Mouse (Mus musculus): Measurements from ENCODE around the gene Olfr688. TPM values are rescaled to one million over a fixed set of nuclear protein-coding genes. Genes with fewer than 3 reads are reported as not detected.

The Olfr688 gene
- total RNA-seq (2014; rRNA removed) (not detected in 2 replicates), polyA plus RNA-seq (2015; fragmentation: Nextera tagmentation; extraction: Ambion mirVana) (not detected in 2 replicates)

DNA sequence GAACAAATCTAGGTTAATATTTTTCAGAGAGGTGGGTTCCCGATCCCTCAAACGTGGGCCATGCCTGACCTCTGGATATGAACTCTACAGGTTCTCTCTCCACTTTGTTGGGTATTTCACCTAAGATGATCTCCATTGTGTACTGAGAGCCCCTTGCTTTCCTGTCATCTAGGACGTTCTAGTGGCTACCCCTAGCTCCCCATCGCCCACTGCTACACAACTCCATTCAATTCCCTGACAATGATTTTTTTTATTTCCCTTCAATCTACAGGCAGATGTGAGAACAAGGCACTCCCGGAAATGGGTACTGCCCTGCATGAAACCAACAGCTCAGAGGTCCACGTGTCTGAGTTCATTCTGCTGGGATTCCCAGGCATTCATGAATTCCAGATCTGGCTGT, at the start of gene Olfr688:
Gene Olfr688, plus strand, starts transcription at position 301 of the 400 bp plus-strand sequence.
- no peaks in the 10 kb centered on the region for H3K9me3 ChIP-seq (ENCODE audit: low read length)
- TF ChIP-seq CTCF (IDR thresholded peaks at IDR 0.05; ENCODE audit: low read depth) = no peak
- no peaks in the 10 kb centered on the region for H3K27me3 ChIP-seq (ENCODE audit: insufficient read depth, low read length)
- H3K4me1 ChIP-seq (ENCODE audit: insufficient read depth, low read length) = no peaks in the 10 kb centered on the region
- WGBS = 75% methylated on average over 6 of the region's 6 CpGs
- no peaks in the 10 kb centered on the region for H3K36me3 ChIP-seq (ENCODE audit: insufficient read depth, low read length)
- no peak within 1 kb of the TSS for H3K4me2 ChIP-seq (ENCODE audit: low read depth, low read length)
- ATAC-seq (no peak), DNase-seq (ENCODE audit: low spot score) (no peak)
- no peak within 1 kb of the TSS for H3K9ac ChIP-seq (replicated peaks; ENCODE audit: low read length)
- H3K4me3 ChIP-seq (ENCODE audit: low read length) = no peak within 1 kb of the TSS
- H3K27ac ChIP-seq = no peak within 1 kb of the TSS

DNA sequence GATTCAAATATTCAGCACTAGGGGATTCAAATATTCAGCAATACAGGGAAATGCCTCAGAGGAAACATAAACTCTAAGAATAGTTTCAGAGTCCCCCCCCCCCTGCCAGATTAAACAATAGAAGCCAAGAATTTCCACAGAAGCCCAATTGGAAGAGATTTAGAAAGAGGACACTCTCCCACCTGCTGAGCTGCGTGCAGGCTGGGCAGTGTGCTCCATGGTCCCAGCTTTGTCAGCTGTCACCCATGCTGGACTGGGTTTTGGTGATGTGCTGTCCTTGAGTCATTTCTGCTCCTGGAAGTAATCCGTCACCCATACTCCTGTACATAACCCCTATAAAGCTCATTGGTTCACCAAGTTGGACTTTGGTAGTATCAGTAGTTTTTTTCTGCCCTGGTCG, 40.2 kb upstream of the Olfr688 start:
- WGBS = 83% methylated on average over 3 of the region's 3 CpGs
- no peak for TF ChIP-seq CTCF (IDR thresholded peaks at IDR 0.05; ENCODE audit: low read depth)
- no peaks in the 10 kb centered on the region for H3K4me1 ChIP-seq (ENCODE audit: insufficient read depth, low read length)
- H3K4me2 ChIP-seq (ENCODE audit: low read depth, low read length) = no peak overlapping the region
- ATAC-seq (no peak), DNase-seq (ENCODE audit: low spot score) (no peak)
- no peak overlapping the region for H3K4me3 ChIP-seq (ENCODE audit: low read length)
- H3K9me3 ChIP-seq (ENCODE audit: low read length) = no peaks in the 10 kb centered on the region
- H3K36me3 ChIP-seq (ENCODE audit: insufficient read depth, low read length) = no peaks in the 10 kb centered on the region
- no peak overlapping the region for H3K27ac ChIP-seq
- no peaks in the 10 kb centered on the region for H3K27me3 ChIP-seq (ENCODE audit: insufficient read depth, low read length)
- no peak overlapping the region for H3K9ac ChIP-seq (replicated peaks; ENCODE audit: low read length)

DNA sequence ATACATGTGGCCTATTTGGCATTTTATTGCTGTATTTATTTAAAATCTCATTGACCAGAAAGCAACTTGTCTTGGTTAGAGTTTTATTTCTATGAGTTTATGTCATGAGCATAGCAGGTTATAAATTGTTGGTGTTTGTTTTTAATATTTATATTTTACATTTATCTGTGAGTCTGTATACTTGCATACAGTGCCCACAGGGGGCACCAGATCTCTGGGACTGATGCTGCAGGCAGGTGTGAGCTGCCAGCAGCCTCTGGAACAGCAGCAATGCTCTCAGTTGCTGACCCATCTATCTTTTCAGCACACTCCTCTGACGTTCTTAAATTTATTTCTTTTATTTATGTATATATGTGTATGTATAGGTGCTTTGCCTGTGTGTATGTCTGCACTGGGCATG, 39.7 kb upstream of the Olfr688 start:
- ATAC-seq = no peak

DNA sequence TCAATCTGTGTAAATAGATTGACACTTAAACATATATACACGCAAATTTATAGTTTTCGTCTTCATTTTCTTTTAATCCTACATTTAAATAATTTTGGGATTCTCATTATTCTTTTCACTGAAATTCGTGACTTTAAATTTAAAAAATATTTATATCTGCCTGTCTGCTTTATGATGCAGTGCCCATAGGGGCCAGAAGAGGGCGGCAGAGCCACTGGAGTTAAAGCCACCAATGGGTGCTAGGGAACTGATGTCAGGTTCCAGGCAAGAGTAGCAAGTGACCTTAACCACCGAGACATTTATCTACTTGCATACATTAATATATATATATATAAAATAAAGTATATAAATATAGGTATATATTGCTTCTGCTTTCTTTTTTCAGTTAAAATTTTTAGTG, 31.2 kb upstream of the Olfr688 start:
- Histone ChIP-seq H3K4me2 (ENCODE audit: low read depth, low read length) (no peak overlapping the region), H3K27me3 (ENCODE audit: insufficient read depth, low read length) (no peaks in the 10 kb centered on the region), H3K36me3 (ENCODE audit: insufficient read depth, low read length) (no peaks in the 10 kb centered on the region), H3K9me3 (ENCODE audit: low read length) (no peaks in the 10 kb centered on the region), H3K27ac (no peak overlapping the region), H3K4me3 (ENCODE audit: low read length) (no peak overlapping the region), H3K4me1 (ENCODE audit: insufficient read depth, low read length) (no peaks in the 10 kb centered on the region), H3K9ac (replicated peaks; ENCODE audit: low read length) (no peak overlapping the region)
- peak; percentile 31 for TF ChIP-seq CTCF (IDR thresholded peaks at IDR 0.05; ENCODE audit: low read depth)
- 66% methylated on average over 5 of the region's 5 CpGs for WGBS
- ATAC-seq (no peak), DNase-seq (ENCODE audit: low spot score) (no peak)

More for the DNA sequence above, 39.7 kb upstream of the Olfr688 start:
- TF ChIP-seq CTCF (IDR thresholded peaks at IDR 0.05; ENCODE audit: low read depth) = peak; percentile 26; the same call in 1 of the 2 replicates
- Histone ChIP-seq H3K4me2 (ENCODE audit: low read depth, low read length) (no peak overlapping the region), H3K36me3 (ENCODE audit: insufficient read depth, low read length) (no peaks in the 10 kb centered on the region), H3K9me3 (ENCODE audit: low read length) (no peaks in the 10 kb centered on the region), H3K27ac (no peak overlapping the region), H3K27me3 (ENCODE audit: insufficient read depth, low read length) (no peaks in the 10 kb centered on the region), H3K4me1 (ENCODE audit: insufficient read depth, low read length) (no peaks in the 10 kb centered on the region), H3K4me3 (ENCODE audit: low read length) (no peak overlapping the region), H3K9ac (replicated peaks; ENCODE audit: low read length) (no peak overlapping the region)
- WGBS = 50% methylated on average over 1 of the region's 1 CpGs
- DNase-seq (ENCODE audit: low spot score) = peak; percentile 15

DNA sequence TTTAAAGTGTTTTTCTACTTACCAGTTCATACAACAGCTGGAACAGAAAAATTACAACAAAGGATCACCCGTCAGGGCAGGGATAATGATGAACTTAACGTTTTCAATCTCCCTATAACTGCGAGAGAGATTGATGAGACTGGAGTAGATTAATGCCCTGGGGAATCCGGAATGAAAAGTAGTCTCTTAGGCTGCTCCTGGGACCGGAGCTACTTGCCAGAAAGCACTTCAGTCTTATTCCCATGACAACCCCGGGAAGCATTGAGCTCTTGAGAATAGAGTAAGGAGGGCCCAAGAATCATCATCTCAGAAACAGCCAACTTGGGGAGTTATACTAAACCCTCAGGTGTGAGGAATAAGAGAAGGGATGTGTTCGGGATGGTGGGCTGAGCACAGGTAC, 15.5 kb upstream of the Olfr688 start:
- Histone ChIP-seq H3K9ac (replicated peaks; ENCODE audit: low read length) (no peak overlapping the region), H3K4me2 (ENCODE audit: low read depth, low read length) (no peak overlapping the region), H3K4me3 (ENCODE audit: low read length) (no peak overlapping the region), H3K9me3 (ENCODE audit: low read length) (no peaks in the 10 kb centered on the region), H3K27me3 (ENCODE audit: insufficient read depth, low read length) (no peaks in the 10 kb centered on the region), H3K4me1 (ENCODE audit: insufficient read depth, low read length) (no peaks in the 10 kb centered on the region), H3K27ac (no peak overlapping the region), H3K36me3 (ENCODE audit: insufficient read depth, low read length) (no peaks in the 10 kb centered on the region)
- TF ChIP-seq CTCF (IDR thresholded peaks at IDR 0.05; ENCODE audit: low read depth) = no peak
- ATAC-seq = no peak
- 61% methylated on average over 7 of the region's 7 CpGs for WGBS
- DNase-seq (ENCODE audit: low spot score) = peak; percentile 4

DNA sequence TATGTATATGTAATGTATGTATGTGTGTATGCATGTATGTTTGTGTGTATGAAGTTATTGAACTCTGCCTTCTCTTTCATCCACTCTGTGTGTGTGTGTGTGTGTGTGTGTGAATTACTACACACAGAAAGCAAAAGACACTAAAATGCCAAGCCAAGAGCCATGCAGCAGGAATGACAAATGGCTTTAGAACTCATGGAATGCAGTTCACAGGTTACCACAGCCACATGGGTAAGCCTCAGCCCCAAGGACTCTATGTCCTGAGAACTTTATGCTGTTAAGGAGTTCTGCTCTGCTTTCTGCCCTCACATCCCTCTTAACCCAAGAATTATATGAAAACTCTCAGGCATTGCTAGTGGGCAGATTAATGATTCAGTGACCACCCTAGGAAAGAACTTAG, 2.2 kb downstream of the Olfr688 start:
- H3K27ac ChIP-seq = no peak overlapping the region

DNA sequence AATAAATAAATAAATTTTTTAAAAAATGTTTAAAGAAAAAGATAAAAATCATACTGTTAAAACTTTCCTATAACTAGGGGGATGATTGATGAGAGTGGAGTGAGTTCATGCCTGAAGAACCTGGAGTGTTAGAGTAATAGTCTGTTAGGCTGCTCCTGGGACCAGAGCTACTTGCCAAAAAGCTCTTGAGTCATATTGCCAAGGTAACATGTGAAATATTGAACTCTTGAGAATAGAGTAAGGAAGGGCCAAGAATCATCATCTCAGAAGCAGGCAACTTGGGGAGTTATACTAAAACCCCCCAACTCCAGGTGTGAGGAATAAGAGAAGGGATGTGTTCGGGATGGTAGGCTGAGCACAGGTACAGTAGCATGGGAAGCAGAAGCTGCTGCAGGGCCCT, 23.0 kb downstream of the Olfr688 start, which contains the start of gene Olfr689:
Gene Olfr689, plus strand, starts transcription at position 301 of the 400 bp plus-strand sequence.
- DNase-seq (ENCODE audit: low spot score) (no peak), ATAC-seq (no peak)
- no peak within 1 kb of the TSS for H3K4me3 ChIP-seq (ENCODE audit: low read length)
- 82% methylated on average over 1 of the region's 1 CpGs for WGBS
- no peaks in the 10 kb centered on the region for H3K9me3 ChIP-seq (ENCODE audit: low read length)
- no peaks in the 10 kb centered on the region for H3K27me3 ChIP-seq (ENCODE audit: insufficient read depth, low read length)
- H3K9ac ChIP-seq (replicated peaks; ENCODE audit: low read length) = no peak within 1 kb of the TSS
- no peaks in the 10 kb centered on the region for H3K4me1 ChIP-seq (ENCODE audit: insufficient read depth, low read length)
- no peak for TF ChIP-seq CTCF (IDR thresholded peaks at IDR 0.05; ENCODE audit: low read depth)
- H3K36me3 ChIP-seq (ENCODE audit: insufficient read depth, low read length) = no peaks in the 10 kb centered on the region
- H3K27ac ChIP-seq = no peak within 1 kb of the TSS
- H3K4me2 ChIP-seq (ENCODE audit: low read depth, low read length) = no peak within 1 kb of the TSS

More for the DNA sequence above, 2.2 kb downstream of the Olfr688 start:
- H3K4me1 ChIP-seq (ENCODE audit: insufficient read depth, low read length) = no peaks in the 10 kb centered on the region
- TF ChIP-seq CTCF (IDR thresholded peaks at IDR 0.05; ENCODE audit: low read depth) = no peak
- H3K27me3 ChIP-seq (ENCODE audit: insufficient read depth, low read length) = no peaks in the 10 kb centered on the region
- no peak overlapping the region for H3K4me2 ChIP-seq (ENCODE audit: low read depth, low read length)
- ATAC-seq (no peak), DNase-seq (ENCODE audit: low spot score) (no peak)
- no peaks in the 10 kb centered on the region for H3K36me3 ChIP-seq (ENCODE audit: insufficient read depth, low read length)
- no peak overlapping the region for H3K4me3 ChIP-seq (ENCODE audit: low read length)
- H3K9me3 ChIP-seq (ENCODE audit: low read length) = no peaks in the 10 kb centered on the region
- H3K9ac ChIP-seq (replicated peaks; ENCODE audit: low read length) = no peak overlapping the region
